38 mouse cellular contexts compared by ENCODE assay signal in genomic region chr5:29972796-29973195, GRCm38 (mm10). TPM values are rescaled to one million over a fixed set of nuclear protein-coding genes. Genes with fewer than 3 reads are reported as not detected.
"Had no signal": no experiment of that assay in that cellular context is flagged by ENCODE, and none has a peak within 500 bp of the region (broad histone marks: within the 10 kb centered on the region; RNA-seq: fewer than 3 reads in every experiment).

No protein-coding gene starts in this region.

- H3K4me3 ChIP-seq: gastrocnemius, adult 2 months; heart, adult 2 months; heart, embryonic 13.5 days; heart, embryonic 15.5 days; hindbrain, embryonic 12.5 days; intestine, embryonic 15.5 days; limb, embryonic 13.5 days; limb, embryonic 15.5 days had no signal

- ATAC-seq: hindbrain, embryonic 16.5 days; inflammation-experienced regulatory T-cells, adult 6 months; intestine, embryonic 15.5 days; intestine, postnatal 0 days had no signal

- DNase-seq: gastrocnemius, adult 2 months; gastrocnemius, postnatal 10 days; gastrocnemius, postnatal 25 days; heart, adult 11 months; heart, adult 2 months; heart, postnatal 14 days; heart, postnatal 36 days; kidney, adult 18-20 months; kidney, adult 8-10 months; kidney, postnatal 14 days; kidney, postnatal 36 days; layer of hippocampus, adult 9-11 months; layer of hippocampus, postnatal 36 days; left cerebral cortex, postnatal 4 days had no signal

- H3K4me2 ChIP-seq: heart, embryonic 11.5 days; heart, embryonic 13.5 days; heart, embryonic 15.5 days; hindbrain, embryonic 12.5 days; hindbrain, embryonic 14.5 days; intestine, embryonic 15.5 days; limb, embryonic 13.5 days; limb, embryonic 15.5 days had no signal

- H3K9ac ChIP-seq: heart, embryonic 13.5 days; heart, embryonic 15.5 days; hindbrain, embryonic 12.5 days; hindbrain, embryonic 14.5 days; intestine, embryonic 15.5 days; limb, embryonic 13.5 days; limb, embryonic 15.5 days had no signal

- H3K36me3 ChIP-seq: heart, embryonic 13.5 days; heart, embryonic 15.5 days; hindbrain, embryonic 12.5 days; intestine, embryonic 15.5 days; limb, embryonic 13.5 days; limb, embryonic 15.5 days had no signal

- H3K27ac ChIP-seq: gastrocnemius, adult 2 months; heart, adult 2 months; heart, embryonic 13.5 days; heart, embryonic 15.5 days; hindbrain, embryonic 12.5 days; hindbrain, embryonic 14.5 days; intestine, embryonic 15.5 days; kidney, postnatal 0 days; limb, embryonic 13.5 days; limb, embryonic 15.5 days had no signal

- H3K27me3 ChIP-seq: heart, embryonic 13.5 days; heart, embryonic 15.5 days; hindbrain, embryonic 12.5 days; intestine, embryonic 15.5 days; limb, embryonic 13.5 days; limb, embryonic 15.5 days had no signal

- H3K4me1 ChIP-seq: heart, embryonic 15.5 days; hindbrain, embryonic 12.5 days; intestine, embryonic 15.5 days; limb, embryonic 13.5 days; limb, embryonic 15.5 days had no signal

- H3K9me3 ChIP-seq: heart, embryonic 13.5 days; heart, embryonic 15.5 days; hindbrain, embryonic 12.5 days; intestine, embryonic 15.5 days; limb, embryonic 13.5 days; limb, embryonic 15.5 days had no signal

RNA-seq across cellular contexts. Expression of gene Il6, which starts 40.1 kb away (rescaled TPM):
- total RNA-seq: gastrocnemius, adult 2 months; gastrocnemius, postnatal 25 days; gastrocnemius, postnatal 4 days; heart, adult 2 months; heart, postnatal 14 days; heart, postnatal 36 days; layer of hippocampus, adult 18-20 months; layer of hippocampus, adult 8-10 months; layer of hippocampus, postnatal 14 days; layer of hippocampus, postnatal 36 days; left cerebral cortex, adult 18-20 months; left cerebral cortex, adult 8-10 months; left cerebral cortex, postnatal 10 days; left cerebral cortex, postnatal 25 days; left cerebral cortex, postnatal 4 days; liver, adult 2 months had no signal
- polyA plus RNA-seq: heart, adult 2 months; hindbrain, embryonic 12.5 days; hindbrain, embryonic 16.5 days; kidney, embryonic 14.5 days; kidney, postnatal 0 days; large intestine, adult 2 months; limb, embryonic 11.5 days had no signal
